8 mouse cellular contexts compared by ENCODE assay signal in genomic region chr16:97293273-97293672, GRCm38 (mm10).
DNase-seq lines count a peak whose midpoint lies in the region; ATAC-seq lines count a peak whose summit lies in the region.

No protein-coding gene starts in this region.

- DNase-seq in adrenal gland, adult (ENCODE audit: inconsistent age in 2 of 2, low spot score in 1 of 2), result peak; percentile 61 to 90
- DNase-seq in cerebellum, postnatal 4 days (ENCODE audit: low spot score in 2 of 2), result peak; percentile 72 to 87
- DNase-seq in gastrocnemius, adult 8-10 months (ENCODE audit: low spot score in 2 of 2), result peak; percentile 16 to 34
- peak; percentile 87 for DNase-seq in induced T-regulatory cell, adult 2 months (ENCODE audit: low read depth)
- DNase-seq in left cerebral cortex, adult 18-20 months (ENCODE audit: low spot score in 2 of 2), result peak; percentile 76 to 81
- peak; percentile 66 for DNase-seq in right cerebral cortex, postnatal 25 days
- peak; percentile 19 for DNase-seq in yolk sac, embryonic 10.5 days (ENCODE audit: low spot score)

- ATAC-seq in megakaryocyte progenitor cell, adult 5-6 weeks (replicated peaks; ENCODE audit: poor library complexity), result peak; percentile 70

Comparison
In these comparisons a context has a peak if more than half of its experiments do, and no peak if none do; other contexts are left out.
1. Peak in every context shown above with its lines: DNase-seq and ATAC-seq.
2. DNase-seq: peak in every context shown above with its lines; median percentile 87 in induced T-regulatory cell, adult 2 months; 80 in cerebellum, postnatal 4 days; 78 in left cerebral cortex, adult 18-20 months; 76 in adrenal gland, adult; 66 in right cerebral cortex, postnatal 25 days; 25 in gastrocnemius, adult 8-10 months; 19 in yolk sac, embryonic 10.5 days.